Mouse (Mus musculus) olfactory bulb, adult 2 months (tissue): ENCODE results near the gene BC030867.

Source experiments
- CTCF ChIP-seq: fragments of 200-500 bp; IDR thresholded peaks from 2 replicates; pipeline ENCODE4 v1.5.1; 2012; ENCODE audit warnings: low read depth, mild to moderate bottlenecking, low read length, moderate library complexity; ENCODE audit not compliant: insufficient read depth
- POLR2A ChIP-seq: fragments of 200-500 bp; IDR thresholded peaks from 2 replicates; pipeline ENCODE4 v1.6.1; 2012; ENCODE audit warnings: mild to moderate bottlenecking, low read depth, low read length, moderate library complexity; ENCODE audit not compliant: insufficient read depth

- TF ChIP-seq POLR2A = no peak
- TF ChIP-seq CTCF = no peak
Observed at GRCm38 (mm10) chr11:102258095-102258494, 9.4 kb downstream of the BC030867 start.
